Mouse (Mus musculus): ENCODE measurements around the gene Fbln5. TPM values are rescaled to one million over a fixed set of nuclear protein-coding genes. Genes with fewer than 3 reads are reported as not detected.

Fbln5 gene
- total RNA-seq, 2 experiments from 2014 or later, result 60.7 to 81.7 TPM

- peak; percentile 26 for DNase-seq
Measured at GRCm38 (mm10) chr12:101762054-101762453, 56.8 kb downstream of the Fbln5 start.

GRCm38 (mm10) chr12:101759440-101760045, 59.3 kb downstream of the Fbln5 start:
- DNase-seq, result no peak

GRCm38 (mm10) chr12:101758698-101759097, 60.2 kb downstream of the Fbln5 start:
- no peak for DNase-seq

- no peak for DNase-seq
Measured at GRCm38 (mm10) chr12:101742375-101742774, 76.5 kb downstream of the Fbln5 start.

- no peak for DNase-seq
Measured at GRCm38 (mm10) chr12:101740486-101740885, 78.4 kb downstream of the Fbln5 start.

GRCm38 (mm10) chr12:101740045-101740444, 78.8 kb downstream of the Fbln5 start:
- no peak for DNase-seq

GRCm38 (mm10) chr12:101718755-101719150, 100.1 kb downstream of the Fbln5 start:
- DNase-seq, result peak; percentile 49

GRCm38 (mm10) chr12:101718054-101718754, 100.7 kb downstream of the Fbln5 start, which contains the start of gene Tc2n:
TSS of gene Tc2n (minus strand) at chr12:101718523.
- peak; percentile 85 for DNase-seq

- DNase-seq, result no peak
Measured at GRCm38 (mm10) chr12:101699176-101699575, 119.7 kb downstream of the Fbln5 start.

Other genes with a start within 250 kb of the Fbln5 start
- 1 to 10 TPM in 1 of 2 experiments, under 1 TPM in 1; 0.88 to 2.3 TPM for gene Tc2n, start 100.5 kb downstream of the Fbln5 start, total RNA-seq (2021)
- 10 to 100 TPM; 28.2 to 31.3 TPM for gene Trip11, start 94.2 kb upstream of the Fbln5 start, total RNA-seq (2021)
- 10 to 100 TPM; 16.4 to 17.2 TPM for gene Atxn3, start 139.2 kb upstream of the Fbln5 start, total RNA-seq (2021)
- 10 to 100 TPM; 27.3 to 28.0 TPM for gene Cpsf2, start 156.9 kb upstream of the Fbln5 start, total RNA-seq (2021)